Mouse (Mus musculus): Measurements from ENCODE around the gene Clmn.
"Not testable (repeated sequence)": the region's sequence is repeated elsewhere in the genome, so short reads cannot be mapped to it uniquely, and the experiment has no call there.

The Clmn gene

DNA sequence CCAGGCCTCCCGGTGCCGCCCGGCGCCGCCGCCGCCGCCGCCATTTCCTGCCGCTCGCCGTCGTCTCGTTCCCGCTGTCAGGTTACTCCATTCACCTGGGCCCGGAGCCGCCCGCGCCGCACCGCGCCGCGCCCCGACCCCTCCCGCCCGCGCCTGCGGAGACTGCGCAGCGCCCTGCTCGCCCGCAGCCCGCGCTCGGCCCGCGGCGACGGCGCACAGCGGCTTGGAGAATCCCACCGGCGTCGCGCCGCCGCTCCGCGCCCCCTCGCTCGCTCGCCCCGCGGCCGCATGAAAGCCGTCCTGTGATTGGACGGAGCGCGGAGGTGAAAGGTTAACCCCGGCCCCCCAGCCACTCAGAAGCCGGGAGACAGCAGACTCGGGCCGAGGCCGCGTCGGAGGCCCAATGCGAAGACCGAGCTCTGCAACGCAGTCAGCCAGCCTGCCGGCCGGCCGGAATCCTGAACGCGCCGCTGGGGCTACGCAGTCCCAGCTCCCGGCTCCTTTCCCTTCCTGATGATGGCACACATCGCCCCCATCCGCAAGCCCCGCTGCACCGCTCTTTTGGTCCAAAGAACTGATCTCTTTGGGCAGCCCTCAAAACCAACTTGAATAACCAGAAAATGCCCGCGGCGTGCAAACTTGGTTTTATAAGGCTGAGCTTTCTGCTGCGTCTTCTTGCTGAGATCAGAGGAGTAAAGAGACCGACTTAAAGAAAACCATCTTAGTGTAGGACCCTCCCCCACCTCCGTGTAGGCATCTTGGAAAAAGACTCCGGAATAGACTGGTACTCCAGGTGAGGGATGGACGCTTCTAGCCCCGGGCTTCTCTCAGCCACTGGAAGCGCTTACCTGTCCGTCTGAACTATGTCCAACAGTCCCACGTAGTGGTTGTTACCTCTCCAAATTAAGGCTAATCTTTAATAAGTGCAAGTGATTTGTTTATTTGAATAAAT lies 112.8 kb downstream of the Clmn start, which contains the start of gene Dicer1:
Gene Dicer1 (minus strand): TSS at position 139 of the 952 bp plus-strand sequence.
- peak; percentile 96 for DNase-seq (ENCODE audit: low read depth)

DNA sequence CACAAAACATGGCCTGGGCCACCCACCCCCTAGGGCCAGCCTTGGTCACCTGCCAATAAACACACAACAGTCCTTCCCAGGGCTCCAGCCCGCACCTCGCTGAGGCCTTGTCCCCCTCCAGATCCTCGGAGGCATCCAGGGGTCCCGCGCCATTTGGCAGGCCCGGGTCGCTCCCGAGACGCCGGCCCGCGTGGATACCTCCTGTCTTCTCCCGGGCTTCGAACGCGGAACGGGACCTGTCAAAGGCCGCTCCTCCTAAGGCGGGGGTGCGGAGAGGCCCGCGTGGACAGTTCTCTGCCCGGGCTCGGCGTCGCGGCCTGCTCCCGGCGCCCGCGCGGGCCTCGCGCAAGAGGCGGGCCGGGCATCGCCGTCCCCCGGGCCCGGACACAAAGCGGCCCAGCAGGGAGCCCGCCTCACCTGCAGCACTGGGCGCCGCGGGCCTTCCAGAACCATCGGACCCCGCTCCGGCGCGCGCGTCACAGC lies 113.5 kb downstream of the Clmn start:
- no peak for DNase-seq (ENCODE audit: low read depth)

DNA sequence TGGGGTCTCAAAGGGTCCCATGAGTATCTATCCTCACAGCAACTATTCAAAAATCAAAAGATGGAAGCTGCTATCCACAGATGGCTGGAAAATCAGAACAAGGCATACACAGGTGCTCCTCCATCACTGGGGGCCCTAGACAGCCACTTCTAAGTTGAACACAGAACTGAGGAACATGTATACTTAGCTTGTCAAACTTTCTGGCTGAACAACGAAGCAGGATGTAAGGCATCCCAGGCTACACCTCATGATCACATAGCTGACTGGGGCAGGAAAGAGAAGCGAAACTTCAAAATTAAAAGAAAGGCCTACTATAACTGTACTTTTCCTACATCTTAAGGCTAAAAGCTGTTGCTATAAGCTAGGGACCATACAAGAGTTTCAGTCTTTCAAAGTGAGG lies 115.9 kb downstream of the Clmn start:
- peak; percentile 8 for DNase-seq (ENCODE audit: low read depth)

DNA sequence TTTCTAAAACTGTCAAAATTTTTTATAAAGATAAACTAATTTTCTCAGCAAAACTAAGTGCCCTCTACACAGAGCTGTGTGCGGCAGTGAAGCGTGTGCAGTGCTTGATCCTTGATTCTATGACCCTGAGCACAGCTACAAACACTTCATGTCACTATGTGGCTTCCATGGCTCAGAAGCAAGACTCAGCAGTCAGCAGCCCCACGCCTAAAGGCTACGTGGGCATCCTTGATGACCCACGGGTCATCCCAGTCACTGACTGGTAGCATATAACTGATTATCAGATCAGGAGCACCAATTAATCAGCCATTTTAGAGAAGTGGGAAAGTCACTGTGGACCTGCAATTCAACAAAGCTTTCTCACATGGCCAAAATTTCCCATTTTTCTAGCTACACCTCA lies 117.6 kb downstream of the Clmn start:
- DNase-seq (ENCODE audit: low read depth), result no peak

DNA sequence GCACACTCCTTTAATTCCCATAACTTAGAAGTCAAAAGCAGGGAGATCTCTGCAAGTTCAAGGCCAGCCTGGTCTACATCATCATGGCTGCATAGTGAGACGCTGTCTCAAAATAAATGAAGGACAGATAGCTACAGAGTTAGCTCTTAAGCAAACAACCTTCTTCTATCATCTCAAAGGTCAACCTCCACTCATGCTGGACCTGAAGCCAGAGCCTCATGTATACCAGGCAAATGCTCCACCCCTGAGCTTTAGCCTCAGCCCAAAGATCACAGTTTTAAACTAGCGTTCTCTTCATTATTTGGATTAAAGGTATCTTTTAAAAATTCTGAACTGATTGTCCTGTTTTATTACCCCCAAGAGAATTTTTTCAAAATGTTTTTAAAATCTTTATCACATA lies 118.3 kb downstream of the Clmn start:
- no peak for DNase-seq (ENCODE audit: low read depth)

DNA sequence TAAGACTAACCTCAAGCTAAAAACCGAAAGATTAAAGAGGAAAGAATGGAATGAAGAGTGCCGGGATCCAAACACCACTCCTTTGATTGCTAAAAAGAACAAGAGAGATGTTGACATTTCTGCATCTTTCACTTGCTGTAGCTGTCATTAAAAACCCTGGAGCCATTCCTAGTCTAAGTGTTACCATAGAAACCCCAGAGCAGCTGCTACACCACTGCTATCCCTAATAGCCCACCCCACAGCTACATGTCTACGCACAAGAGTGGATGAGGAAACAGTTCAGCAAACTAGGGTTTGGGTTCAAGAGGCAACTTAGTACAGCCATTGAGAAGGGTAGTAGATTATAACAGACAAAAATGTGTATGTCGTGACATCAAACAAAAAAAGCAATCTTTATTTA lies 121.2 kb downstream of the Clmn start:
- DNase-seq (ENCODE audit: low read depth), result no peak

DNA sequence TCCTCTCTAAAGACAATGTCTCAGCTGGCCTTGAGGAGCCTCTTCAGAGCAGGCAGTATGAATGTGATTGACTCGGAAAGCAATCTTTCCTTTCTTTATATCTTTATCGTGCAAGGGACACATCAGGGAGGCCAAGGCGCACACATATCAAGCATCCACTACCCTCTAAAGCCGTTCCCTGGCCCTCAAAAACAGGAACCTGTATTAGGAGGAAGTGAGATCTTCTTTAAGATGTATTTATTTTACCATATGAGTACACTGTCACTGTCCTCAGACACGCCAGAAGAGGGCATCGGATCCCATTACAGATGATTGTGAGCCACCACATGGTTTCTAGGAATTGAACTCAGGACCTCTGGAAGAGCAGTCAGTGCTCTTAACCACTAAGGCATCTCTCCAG lies 122.6 kb downstream of the Clmn start:
- no peak for DNase-seq (ENCODE audit: low read depth)

DNA sequence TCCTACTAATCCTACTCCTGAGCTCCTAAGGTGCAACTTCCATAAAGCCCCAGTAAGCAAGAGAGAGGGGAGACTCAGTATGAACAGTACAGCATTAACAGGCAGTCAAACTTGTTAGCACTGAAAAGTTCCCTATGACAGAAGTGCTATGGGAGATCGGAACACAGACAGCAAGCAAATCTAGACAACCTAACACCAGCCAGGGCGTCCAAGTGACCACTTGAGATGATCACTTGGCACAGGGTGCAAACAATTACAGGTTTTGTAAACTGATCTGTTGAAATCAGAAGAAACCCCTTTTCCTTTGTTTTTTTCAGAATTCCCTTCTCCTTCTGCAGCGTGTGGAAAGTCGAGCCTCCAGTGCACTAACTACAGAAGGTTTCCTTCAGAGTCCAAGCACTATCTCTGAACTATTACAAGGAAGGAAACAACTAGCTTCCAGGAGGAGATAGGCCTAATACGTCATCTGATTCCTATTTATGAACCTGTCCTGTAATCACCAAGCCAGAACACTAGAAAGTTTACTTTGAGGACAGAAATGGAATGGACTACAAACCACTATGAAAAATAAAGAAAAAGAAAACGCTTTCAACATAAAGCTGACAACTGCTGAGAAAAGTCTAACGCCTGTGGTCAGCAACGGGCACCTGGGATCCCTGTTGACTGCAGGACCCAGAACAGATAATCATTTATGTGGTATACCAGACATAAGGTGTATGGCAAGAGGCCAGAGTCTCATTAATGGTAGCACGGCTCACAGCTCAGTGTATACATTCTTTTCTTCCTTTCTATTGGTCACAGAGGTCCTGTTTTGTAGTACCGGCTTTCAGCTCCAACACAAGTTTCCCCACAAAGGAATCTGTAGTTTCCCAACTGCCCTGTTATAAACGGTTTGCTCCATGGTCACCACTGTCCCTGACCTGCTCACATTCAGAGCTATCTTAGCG lies 123.8 kb downstream of the Clmn start:
- DNase-seq (ENCODE audit: low read depth), result no peak

DNA sequence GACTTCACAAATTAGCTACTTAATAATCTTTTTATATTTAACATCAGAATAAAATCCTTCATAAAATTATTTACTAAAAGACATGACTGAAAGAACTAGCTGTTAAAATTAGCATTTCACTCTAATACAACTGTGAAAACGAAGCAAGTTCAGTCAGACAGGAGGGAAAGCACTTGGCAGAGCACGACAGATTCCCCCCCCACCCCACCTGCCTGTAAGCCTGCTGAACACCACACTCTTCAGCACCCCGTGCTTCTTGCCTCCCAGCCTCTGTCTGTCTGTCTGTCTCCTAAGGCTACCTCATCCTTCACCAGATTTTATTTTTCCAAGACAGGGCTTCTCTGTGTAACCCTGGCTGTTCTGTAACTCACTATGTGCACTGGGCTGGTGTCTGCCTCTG lies 125.9 kb downstream of the Clmn start:
- no peak for DNase-seq (ENCODE audit: low read depth)

DNA sequence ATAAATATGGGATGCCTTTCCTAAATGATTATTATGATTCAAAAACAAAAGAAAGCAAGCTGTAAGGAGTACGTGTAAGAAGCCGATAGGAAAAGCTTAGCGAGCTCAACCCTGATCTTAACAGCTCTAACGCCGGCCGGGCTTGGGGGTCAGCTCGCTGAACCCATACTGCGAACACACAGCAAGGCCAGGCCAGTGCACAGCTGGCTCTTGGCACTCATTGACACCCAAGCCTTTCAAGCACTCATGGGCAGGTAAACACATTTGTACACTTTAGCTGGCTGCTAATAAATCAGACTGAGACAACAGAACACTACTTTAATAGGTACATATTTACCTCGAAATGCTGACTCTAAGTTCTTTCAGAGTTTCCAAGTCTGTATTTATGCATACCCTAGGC lies 126.4 kb downstream of the Clmn start:
- no peak for DNase-seq (ENCODE audit: low read depth)

DNA sequence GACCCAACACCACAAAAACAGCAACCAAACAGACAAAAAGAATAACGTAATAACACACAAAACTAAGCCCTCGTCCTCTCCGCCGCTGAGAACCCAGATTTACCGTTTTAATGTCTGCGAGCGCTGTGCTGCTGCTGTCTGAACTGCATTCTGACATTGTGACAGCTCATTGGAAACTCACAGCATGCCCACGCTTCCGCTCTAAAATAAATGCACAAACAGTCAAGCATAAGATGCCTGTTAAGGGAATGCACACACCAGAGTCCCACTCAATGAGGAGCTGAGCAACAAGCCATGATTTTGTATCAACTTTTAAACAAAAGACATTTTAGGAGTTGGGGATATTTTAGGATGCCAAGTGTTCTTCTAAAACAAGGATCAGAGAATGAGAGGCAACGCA lies 127.2 kb downstream of the Clmn start:
- no peak for DNase-seq (ENCODE audit: low read depth)

DNA sequence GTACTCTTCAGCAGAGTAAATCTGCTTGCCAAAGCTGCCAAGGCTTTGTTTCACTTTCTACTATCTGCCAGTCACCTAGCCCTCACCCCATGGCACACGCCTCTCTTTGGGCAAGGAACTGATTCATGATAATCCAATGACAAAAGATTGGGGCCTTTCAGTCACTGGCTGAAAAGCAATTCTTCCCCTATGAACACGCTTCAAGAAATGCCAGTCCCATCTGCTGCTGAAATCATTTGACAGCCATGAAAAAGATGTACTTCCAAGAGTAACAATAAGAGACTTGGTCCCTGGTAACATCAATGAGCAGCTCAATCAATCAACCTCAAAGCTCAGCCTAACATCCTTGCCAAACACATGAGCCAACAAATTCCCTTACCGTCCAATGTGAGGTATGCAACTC lies 128.9 kb downstream of the Clmn start:
- no peak for DNase-seq (ENCODE audit: low read depth)

DNA sequence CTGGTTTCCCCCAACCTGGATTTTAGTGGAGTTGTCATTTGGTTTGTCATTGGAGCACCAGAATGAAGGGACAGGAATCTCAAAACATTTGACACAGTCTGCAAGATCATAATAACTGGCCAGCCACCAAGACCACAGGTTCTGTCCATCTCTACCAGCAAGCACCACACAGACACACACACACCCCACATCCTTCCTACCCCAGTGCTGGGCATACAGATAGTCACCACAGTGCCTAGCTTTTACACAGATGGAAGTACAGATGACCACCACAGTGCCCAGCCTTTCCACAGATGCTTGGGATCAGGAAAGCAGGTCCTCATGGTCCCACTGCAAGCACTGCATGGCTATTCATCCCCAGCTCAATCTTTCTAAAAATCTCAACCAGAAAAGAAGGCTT lies 131.7 kb downstream of the Clmn start:
- DNase-seq (ENCODE audit: low read depth), result no peak

DNA sequence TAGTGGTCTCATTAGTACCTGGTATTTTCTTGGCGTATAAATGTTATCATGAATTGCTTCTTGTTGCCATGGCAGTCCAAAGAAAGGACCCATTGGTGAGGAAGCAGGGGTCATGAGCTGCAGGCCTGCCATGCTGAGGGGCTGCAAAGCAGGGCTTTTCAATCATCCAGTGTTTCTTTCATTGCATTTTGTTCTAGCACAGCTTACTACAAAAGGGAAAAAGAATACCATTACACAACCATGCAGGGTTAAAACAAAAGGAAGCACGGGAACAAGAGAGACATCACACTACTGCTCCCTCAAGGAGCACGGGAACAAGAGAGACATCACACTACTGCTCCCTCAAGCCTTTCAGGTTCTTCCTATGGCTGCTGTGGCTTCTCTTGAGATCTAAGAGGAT lies 133.1 kb downstream of the Clmn start:
- DNase-seq (ENCODE audit: low read depth), result no peak

DNA sequence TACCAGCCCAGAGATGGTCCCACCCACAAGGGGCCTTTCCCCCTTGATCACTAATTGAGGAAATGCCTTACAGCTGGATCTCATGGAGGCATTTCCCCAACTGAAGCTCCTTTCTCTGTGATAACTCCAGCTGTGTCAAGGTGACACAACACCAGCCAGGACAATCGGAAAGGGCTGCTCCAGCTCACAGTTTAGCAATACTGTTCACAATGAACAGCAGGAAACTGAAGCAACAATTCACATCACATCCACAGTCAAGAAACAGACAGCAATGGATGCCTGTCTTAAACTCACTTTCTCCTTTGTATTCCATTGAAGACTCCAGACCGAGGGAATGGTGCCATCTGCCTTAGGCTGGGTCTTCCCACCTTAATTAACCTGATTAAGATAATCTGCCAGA lies 138.4 kb downstream of the Clmn start:
- DNase-seq (ENCODE audit: low read depth), result not testable (repeated sequence)

DNA sequence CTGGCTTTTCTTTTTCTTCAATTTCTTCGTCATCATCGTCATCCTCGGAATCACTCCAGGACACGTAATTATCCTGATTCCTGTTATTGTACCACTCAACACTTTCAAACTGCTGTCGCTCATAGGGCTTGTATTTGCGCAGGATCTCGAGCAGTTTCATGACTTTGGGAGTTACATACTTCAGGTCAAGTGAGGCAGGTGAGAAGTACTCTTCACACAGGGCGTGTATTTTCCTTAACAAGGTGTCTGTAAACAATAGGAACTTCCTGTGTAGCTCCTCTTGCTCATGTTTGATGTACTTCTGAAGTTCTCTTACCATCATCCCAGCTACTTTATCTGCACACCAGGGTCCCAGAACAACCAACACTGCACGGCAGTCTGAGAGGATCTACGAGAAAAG lies 142.8 kb downstream of the Clmn start:
- DNase-seq (ENCODE audit: low read depth), result no peak

DNA sequence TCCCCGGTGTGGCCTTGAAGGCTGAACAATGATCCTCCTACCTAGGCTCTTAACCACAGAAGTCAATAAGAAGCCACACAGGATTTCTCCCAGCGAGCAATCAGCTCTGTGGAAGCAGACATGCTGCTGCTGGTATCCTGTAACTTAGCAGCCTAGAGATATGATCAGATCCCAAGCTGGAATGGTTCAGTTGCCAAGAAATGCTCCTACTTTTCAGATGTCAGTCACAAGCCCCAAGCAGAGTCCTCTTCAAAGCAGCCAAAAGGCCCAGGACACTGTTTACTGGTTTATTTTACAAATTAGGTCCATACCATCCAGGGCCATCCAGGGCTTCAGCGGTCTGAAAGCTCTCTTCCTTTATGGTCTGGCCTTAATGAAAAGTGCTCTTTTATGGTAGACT lies 143.9 kb downstream of the Clmn start:
- no peak for DNase-seq (ENCODE audit: low read depth)

DNA sequence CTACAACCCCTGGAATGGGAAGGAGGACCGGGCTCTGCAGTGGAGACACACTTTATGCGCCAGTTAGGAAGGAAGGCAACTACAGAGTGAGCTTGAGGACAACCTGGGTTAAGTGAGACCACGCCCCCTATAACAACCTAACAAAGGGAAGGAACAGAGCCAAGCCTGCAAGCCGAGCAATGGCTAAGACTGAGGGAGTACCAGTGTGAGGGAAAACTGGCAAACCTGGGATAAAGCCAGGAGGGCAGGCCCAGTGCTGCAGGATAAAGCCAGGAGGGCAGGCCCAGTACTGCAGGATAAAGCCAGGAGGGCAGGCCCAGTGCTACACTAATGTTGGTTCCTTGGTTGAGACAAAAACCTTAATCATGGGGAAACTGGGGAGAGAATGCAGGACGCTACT lies 145.9 kb downstream of the Clmn start:
- no peak for DNase-seq (ENCODE audit: low read depth)

DNA sequence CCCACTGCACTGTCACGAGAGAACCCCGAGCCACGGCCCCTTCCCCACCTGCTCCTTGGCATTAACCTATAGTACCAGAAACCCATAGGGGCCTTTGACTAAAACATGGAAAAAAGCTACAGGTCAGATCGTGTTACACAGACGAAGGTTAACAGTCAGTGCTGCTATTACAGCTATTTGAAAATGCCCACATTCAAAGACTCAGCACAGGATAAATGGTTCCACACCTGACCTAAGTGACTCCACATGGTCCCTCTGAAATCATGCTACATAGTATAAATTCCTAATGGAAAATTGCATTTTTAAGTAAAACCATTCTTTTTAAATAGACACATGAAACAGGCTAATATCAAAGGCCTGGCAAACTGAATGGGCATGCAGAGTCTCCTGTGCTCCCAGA lies 148.5 kb downstream of the Clmn start:
- DNase-seq (ENCODE audit: low read depth), result no peak

DNA sequence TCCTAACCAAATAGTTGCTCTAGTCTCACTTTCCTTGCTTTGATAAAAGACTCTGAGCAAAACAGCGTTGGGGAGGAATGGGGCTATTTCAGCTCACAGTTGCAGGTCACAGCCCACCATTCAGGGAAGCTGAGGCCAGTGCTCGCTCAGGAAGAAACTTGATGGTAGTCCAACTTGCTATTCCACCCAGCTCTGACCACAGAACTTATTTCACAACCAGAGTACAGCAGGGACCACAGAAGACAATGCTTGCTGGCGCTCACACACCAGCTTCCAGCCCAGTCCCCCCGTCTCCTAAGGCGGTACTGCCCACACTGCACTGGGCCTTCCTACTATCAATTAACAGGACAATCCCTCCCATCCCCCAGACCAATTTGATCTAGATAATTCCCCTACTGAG lies 149.4 kb downstream of the Clmn start:
- no peak for DNase-seq (ENCODE audit: low read depth)
